Mouse (Mus musculus) olfactory bulb, adult 2 months (tissue): ENCODE measurements around the gene Sgk2. TPM values are rescaled to one million over a fixed set of nuclear protein-coding genes. Genes with fewer than 3 reads are reported as not detected.
A peak's percentile ranks its signal among the peaks of the same experiment; 100 is the strongest.

Experiments
- H3K27ac ChIP-seq: fragments of 200-500 bp; 2 replicates; pipeline ENCODE4 v1.5.1; 2012; ENCODE audit warnings: low read depth, low read length; ENCODE audit not compliant: insufficient read depth
- H3K4me1 ChIP-seq: fragments of 200-500 bp; 2 replicates; pipeline ENCODE4 v1.6.1; 2012; ENCODE audit warnings: low read length; ENCODE audit not compliant: control insufficient read depth, insufficient read depth
- H3K4me3 ChIP-seq: fragments of 200-500 bp; 2 replicates; pipeline ENCODE4 v1.5.1; 2012; ENCODE audit warnings: mild to moderate bottlenecking, low read depth, low read length, moderate library complexity; ENCODE audit not compliant: insufficient read depth
- CTCF ChIP-seq: fragments of 200-500 bp; IDR thresholded peaks from 2 replicates; pipeline ENCODE4 v1.5.1; 2012; ENCODE audit warnings: low read depth, mild to moderate bottlenecking, low read length, moderate library complexity; ENCODE audit not compliant: insufficient read depth
- POLR2A ChIP-seq: fragments of 200-500 bp; IDR thresholded peaks from 2 replicates; pipeline ENCODE4 v1.6.1; 2012; ENCODE audit warnings: mild to moderate bottlenecking, low read depth, low read length, moderate library complexity; ENCODE audit not compliant: insufficient read depth
- WGBS: fragments of 180-500 bp; shearing (Covaris S2); methylation state at CpG from one replicate; pipeline ENCODE4 v1.1.7; 2018; 5-methylcytosine and 5-hydroxymethylcytosine counted together
- polyA plus RNA-seq: library from polyadenylated mRNA; stranded (reverse); fragments of >200 nt; gene quantifications from 2 replicates; pipeline ENCODE4 v1.2.4, GENCODE M21; 2012; ENCODE audit warnings: low replicate concordance; ENCODE audit not compliant: missing spikeins, insufficient read depth, insufficient read length

Sgk2 gene
- polyA plus RNA-seq, 1 experiment: not detected

DNA sequence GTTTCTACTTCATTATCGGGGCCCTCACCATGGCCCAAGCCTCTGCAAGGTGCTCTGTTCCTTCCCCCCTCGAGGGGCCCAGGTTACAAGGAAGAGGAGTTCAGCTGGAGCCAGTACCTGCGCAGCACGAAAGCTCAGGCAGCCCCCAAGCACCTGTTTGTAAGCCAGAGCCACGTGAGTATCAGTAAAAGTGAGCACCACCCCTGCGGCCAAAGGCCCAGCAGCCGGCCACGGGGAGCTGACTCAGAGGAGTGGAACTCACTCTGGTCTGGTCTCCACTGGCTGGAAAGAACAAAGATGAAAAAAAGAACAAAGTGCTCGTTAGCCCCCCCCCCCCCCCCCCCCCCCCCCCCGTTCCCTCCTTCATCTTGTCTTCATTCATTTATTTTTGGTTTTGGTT lies 25.8 kb upstream of the Sgk2 start:
- 77% methylated on average over 8 of the region's 10 CpGs for WGBS
- no peak overlapping the region for H3K27ac ChIP-seq
- H3K4me1 ChIP-seq: no peaks in the 10 kb centered on the region
- H3K4me3 ChIP-seq: no peak overlapping the region
- TF ChIP-seq POLR2A (no peak), CTCF (no peak)

GRCm38 (mm10) chr2:162966734-162967133 lies 20.4 kb upstream of the Sgk2 start:
- Histone ChIP-seq H3K4me1 (no peaks in the 10 kb centered on the region), H3K4me3 (no peak overlapping the region), H3K27ac (no peak overlapping the region)
- WGBS: 89% methylated on average over 2 of the region's 2 CpGs
- TF ChIP-seq POLR2A (no peak), CTCF (no peak)

DNA sequence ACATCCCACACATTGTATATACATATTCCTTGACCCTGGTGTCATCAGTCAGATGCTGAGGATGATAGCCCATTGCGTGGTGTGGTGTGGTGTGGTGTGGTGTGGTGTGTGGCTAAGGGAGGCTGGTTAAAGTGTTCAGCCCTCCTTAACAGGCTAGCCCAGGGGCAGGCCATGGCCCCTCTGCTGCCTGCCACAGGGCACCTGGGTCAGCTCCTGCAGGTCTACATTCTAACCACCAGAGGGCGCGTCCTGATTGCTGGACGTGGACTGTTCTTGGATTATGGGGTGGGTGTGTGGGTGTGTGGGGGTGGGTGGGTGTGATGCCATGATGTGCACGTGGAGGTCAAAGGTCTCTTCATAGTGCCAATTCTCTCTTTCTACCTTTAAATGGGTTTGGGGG lies 18.8 kb upstream of the Sgk2 start:
- Histone ChIP-seq H3K27ac (no peak overlapping the region), H3K4me1 (peaks cover under 1% of the 10 kb centered on the region), H3K4me3 (no peak overlapping the region)
- TF ChIP-seq POLR2A (no peak), CTCF (peak; percentile 80; the same call in 1 of the 2 replicates)
- 15% methylated on average over 5 of the region's 5 CpGs for WGBS

GRCm38 (mm10) chr2:162969101-162969500 lies 18.0 kb upstream of the Sgk2 start:
- Histone ChIP-seq H3K4me3 (no peak overlapping the region), H3K27ac (no peak overlapping the region), H3K4me1 (peaks cover 7% of the 10 kb centered on the region)
- TF ChIP-seq POLR2A (no peak), CTCF (no peak)
- 90% methylated on average over 3 of the region's 3 CpGs for WGBS

DNA sequence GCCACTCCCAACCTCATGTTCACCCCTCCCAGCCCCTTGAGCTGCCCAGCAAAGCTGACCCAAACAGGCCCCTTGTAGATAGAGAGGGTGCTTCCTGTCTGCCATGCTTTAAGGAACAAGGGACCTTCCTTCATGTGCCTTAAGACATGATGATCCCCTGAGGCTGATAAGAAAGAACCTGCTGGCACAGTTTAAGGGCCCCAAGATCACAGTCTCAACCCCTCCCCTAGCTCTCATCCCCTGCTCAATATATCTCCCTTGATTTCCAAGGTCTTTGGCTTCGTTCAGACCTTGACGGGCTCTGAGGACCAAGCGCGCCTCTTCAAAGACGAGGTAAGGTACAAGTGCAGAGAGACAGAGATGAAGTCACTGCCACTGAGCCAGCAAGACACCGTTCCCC lies 16.2 kb upstream of the Sgk2 start:
- TF ChIP-seq CTCF: no peak
- TF ChIP-seq POLR2A: no peak

GRCm38 (mm10) chr2:162972752-162973151 lies 14.4 kb upstream of the Sgk2 start:
- WGBS: 84% methylated on average over 7 of the region's 7 CpGs
- peaks cover 24% of the 10 kb centered on the region for H3K4me1 ChIP-seq
- no peak overlapping the region for H3K27ac ChIP-seq
- H3K4me3 ChIP-seq: no peak overlapping the region
- TF ChIP-seq POLR2A (no peak), CTCF (no peak)

More for the DNA sequence above, 16.2 kb upstream of the Sgk2 start:
- Histone ChIP-seq H3K4me1 (peaks cover 20% of the 10 kb centered on the region), H3K27ac (no peak overlapping the region), H3K4me3 (no peak overlapping the region)
- 92% methylated on average over 6 of the region's 6 CpGs for WGBS

DNA sequence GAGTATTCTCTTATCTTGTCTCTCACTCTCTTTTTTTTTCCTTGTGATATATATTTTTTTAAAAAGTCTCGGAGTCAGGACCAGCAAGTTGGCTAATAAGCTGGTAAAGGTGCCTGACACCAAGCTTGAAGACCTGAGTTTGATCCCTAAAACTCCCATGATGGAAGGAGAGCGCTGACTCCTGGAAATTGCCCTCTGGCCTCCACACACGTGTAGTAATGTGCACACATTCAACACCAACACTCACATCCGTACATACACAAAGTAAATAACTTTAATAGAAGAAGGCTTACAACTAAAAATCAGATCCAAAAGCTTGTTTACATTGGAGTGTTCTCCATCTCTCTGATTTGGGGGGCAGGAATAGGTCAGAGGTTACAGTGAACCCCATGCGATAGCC lies 13.9 kb upstream of the Sgk2 start:
- Histone ChIP-seq H3K4me1 (peaks cover 24% of the 10 kb centered on the region), H3K27ac (no peak overlapping the region), H3K4me3 (no peak overlapping the region)
- 84% methylated on average over 5 of the region's 5 CpGs for WGBS
- TF ChIP-seq POLR2A (no peak), CTCF (no peak)

DNA sequence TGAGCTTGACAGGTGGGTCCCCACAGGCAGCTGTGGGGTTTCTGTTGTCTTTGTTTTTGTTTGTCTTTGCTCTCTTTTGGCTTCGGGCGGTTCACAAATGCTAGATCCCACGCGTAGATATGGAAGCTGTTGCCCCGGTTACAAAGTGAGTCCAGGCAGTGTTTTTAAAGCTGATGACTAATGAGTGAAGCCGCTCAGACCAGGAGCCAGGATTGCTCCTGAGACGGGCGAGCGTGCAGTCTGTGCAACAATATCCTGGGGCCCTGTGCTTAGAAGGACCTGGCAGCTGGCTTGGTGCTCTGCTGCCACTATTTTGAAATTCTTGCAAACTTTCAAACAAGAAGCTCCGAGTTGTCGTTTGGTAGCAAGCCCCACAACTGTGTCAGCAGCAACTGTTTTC lies 13.5 kb upstream of the Sgk2 start:
- no peak overlapping the region for H3K4me3 ChIP-seq
- H3K4me1 ChIP-seq: peaks cover 24% of the 10 kb centered on the region
- H3K27ac ChIP-seq: no peak overlapping the region
- TF ChIP-seq CTCF (no peak), POLR2A (no peak)
- 21% methylated on average over 11 of the region's 11 CpGs for WGBS

DNA sequence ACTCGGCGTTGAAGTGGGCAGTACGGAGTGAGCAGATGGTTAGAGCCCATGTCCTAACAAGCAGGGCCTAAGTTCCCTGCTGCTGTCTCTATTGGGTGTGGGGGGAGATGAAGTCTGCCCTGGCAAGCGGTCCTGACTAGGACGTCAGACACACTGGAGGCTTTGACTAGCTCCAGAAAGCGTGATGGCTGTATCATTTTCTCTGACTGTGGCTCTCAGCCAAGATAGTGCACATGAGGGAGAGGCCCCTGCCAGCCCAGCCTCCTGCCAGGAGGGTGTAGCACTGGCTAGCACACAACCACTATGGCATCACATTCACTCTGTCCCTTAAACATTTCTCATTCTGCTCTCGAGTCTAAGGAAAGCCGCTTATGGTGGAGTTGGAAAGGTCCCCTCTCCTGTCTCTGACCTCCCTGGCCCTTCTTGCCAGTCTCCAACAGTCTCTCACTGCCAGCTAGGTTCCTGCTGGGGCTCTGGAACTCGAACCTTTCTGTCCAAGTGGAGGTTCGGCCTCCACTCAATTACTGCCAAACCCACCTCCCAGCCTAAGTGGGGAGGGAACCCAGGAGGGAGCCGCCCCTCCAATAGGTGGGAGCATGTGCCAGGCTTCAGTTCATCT lies 11.9 kb upstream of the Sgk2 start:
- WGBS: 61% methylated on average over 11 of the region's 11 CpGs
- TF ChIP-seq POLR2A (no peak), CTCF (no peak)
- no peak overlapping the region for H3K4me3 ChIP-seq
- peaks cover 24% of the 10 kb centered on the region for H3K4me1 ChIP-seq
- H3K27ac ChIP-seq: no peak overlapping the region

DNA sequence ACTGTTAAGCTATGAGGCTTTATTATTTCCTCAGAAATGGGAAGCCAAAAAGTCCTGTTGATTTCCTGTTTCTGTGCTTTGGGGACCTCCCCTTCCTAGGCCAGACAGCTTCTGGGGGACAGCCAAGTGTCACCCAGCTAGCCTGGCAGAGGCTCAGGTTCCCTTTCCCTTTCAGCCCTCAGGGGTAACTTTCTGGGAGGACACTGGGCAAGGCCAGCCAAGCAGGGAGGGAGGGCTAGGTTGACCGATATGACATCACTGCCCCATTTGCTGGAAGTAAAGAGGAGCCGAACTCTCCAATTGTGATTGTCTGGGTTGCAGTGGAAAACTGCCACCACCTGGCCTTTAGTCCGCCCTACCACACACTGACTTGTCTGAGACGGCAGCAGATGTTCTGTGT lies 11.1 kb upstream of the Sgk2 start:
- TF ChIP-seq CTCF: no peak
- no peak for TF ChIP-seq POLR2A
- Histone ChIP-seq H3K4me1 (peaks cover 24% of the 10 kb centered on the region), H3K27ac (no peak overlapping the region), H3K4me3 (no peak overlapping the region)
- 57% methylated on average over 4 of the region's 4 CpGs for WGBS

DNA sequence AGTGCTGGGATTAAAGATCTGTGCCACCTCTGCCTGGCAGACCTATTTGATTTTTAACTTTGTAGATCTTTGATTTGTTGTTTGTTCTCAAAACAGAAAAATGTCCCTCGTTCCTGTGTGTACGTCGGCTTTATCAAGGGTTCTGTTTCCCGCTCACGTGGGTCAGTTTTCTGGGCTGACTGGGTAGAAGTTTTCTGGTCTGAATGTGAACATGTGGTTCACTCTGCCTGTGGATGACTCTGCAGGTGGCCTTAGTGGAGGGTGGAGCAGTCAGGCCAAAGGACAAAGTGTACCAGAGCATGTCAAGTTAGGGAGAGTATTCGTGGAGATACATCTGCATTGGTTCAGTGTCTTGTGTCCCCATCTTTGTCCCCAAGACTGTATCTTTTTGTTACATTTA lies 2.7 kb upstream of the Sgk2 start:
- no peak for TF ChIP-seq CTCF
- Histone ChIP-seq H3K4me3 (no peak overlapping the region), H3K27ac (no peak overlapping the region), H3K4me1 (no peaks in the 10 kb centered on the region)
- WGBS: 96% methylated on average over 6 of the region's 6 CpGs
